Mouse (Mus musculus): ENCODE measurements around the gene Il17rd. TPM values are rescaled to one million over a fixed set of nuclear protein-coding genes. Genes with fewer than 3 reads are reported as not detected.

Gene Il17rd
- not detected in 2 replicates for total RNA-seq (2014; fragmentation: Nextera tagmentation)
- not detected in 2 replicates for total RNA-seq (2017)

- peak; percentile 67 for ATAC-seq (replicated peaks; ENCODE audit: poor library complexity, severe bottlenecking)
These were observed at the start of gene Il17rd for GRCm38 (mm10) chr14:27038783-27039182. Il17rd (plus strand) TSS chr14:27038941.

- no peak for ATAC-seq (replicated peaks; ENCODE audit: poor library complexity, severe bottlenecking)
These were observed 47.1 kb upstream of the Il17rd start for GRCm38 (mm10) chr14:26991622-26992021.

DNA sequence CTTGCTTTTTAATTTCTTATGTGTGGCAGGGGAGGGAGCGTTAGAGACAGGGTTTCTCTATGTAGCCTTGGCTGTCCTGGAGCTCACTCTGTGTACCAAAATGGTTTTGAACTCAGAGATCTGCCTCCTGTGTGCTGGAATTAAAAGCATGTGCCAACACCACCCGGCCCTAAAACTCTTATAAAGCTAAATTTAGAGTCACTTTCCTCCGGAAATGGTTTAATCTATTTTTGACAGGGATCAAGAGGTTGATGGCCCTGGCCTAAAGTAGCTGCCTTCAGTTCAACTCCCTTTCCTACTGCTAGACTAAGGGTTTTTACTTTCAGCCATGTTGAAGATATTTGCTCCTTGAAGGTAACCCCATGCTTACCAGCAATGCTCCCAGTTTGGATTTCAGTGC lies 45.3 kb upstream of the Il17rd start:
- ATAC-seq (replicated peaks; ENCODE audit: poor library complexity, severe bottlenecking), result no peak

GRCm38 (mm10) chr14:26994211-26994741 lies 44.5 kb upstream of the Il17rd start, which contains the start of gene Hesx1:
Hesx1 (plus strand) TSS chr14:26994416.
- ATAC-seq (replicated peaks; ENCODE audit: poor library complexity, severe bottlenecking), result peak; percentile 96

GRCm38 (mm10) chr14:26996257-26996656 lies 42.5 kb upstream of the Il17rd start:
- ATAC-seq (replicated peaks; ENCODE audit: poor library complexity, severe bottlenecking), result no peak

DNA sequence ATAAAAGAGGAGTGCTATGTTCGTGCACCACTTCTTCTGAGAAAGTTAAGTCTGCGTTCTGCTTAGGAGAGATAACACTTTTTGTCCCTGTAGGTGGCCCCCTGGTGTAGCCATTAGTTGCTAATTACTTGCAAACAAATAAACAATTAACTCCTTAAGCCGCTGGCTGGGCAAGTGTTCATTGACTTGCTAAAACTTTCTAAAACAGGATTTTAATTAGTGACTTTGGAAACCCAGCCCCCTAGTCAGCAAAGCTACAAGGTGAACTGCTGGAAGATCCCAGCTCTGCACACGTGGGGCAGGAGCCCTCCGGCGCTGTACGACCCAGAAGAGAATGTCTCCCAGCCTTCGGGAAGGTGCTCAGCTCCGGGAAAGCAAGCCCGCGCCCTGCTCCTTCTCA lies 38.4 kb upstream of the Il17rd start:
- no peak for ATAC-seq (replicated peaks; ENCODE audit: poor library complexity, severe bottlenecking)

GRCm38 (mm10) chr14:27004906-27005305 lies 33.8 kb upstream of the Il17rd start:
- no peak for ATAC-seq (replicated peaks; ENCODE audit: poor library complexity, severe bottlenecking)

DNA sequence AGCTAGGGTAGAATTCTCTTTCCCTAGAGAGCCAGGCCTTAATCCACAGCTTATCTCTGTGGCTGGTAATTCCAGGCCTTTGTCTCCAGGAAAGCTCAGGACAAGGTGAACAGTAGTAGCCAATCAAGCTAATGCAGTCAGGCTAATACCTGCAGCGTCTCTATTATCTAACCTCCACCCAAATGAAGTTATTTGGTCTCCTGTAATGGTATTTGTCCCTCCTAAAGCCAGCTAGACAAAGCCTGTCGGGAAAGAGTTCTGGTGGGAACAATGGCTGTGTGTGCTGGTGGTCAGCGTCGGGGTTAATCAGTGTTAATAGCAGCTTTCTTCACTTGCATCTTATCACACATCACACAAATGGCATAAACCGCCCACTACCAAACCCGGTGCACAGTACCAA lies 32.8 kb upstream of the Il17rd start:
- ATAC-seq (replicated peaks; ENCODE audit: poor library complexity, severe bottlenecking), result no peak

GRCm38 (mm10) chr14:27011561-27011960 lies 27.2 kb upstream of the Il17rd start:
- no peak for ATAC-seq (replicated peaks; ENCODE audit: poor library complexity, severe bottlenecking)

- no peak for ATAC-seq (replicated peaks; ENCODE audit: poor library complexity, severe bottlenecking)
These were observed 25.1 kb upstream of the Il17rd start for GRCm38 (mm10) chr14:27013658-27014057.

- ATAC-seq (replicated peaks; ENCODE audit: poor library complexity, severe bottlenecking), result peak; percentile 40; the same call in 1 of the 2 replicates
These were observed 20.8 kb upstream of the Il17rd start for GRCm38 (mm10) chr14:27017936-27018335.

- ATAC-seq (replicated peaks; ENCODE audit: poor library complexity, severe bottlenecking), result no peak
These were observed 18.9 kb upstream of the Il17rd start for GRCm38 (mm10) chr14:27019850-27020249.

GRCm38 (mm10) chr14:27022876-27023275 lies 15.9 kb upstream of the Il17rd start:
- ATAC-seq (replicated peaks; ENCODE audit: poor library complexity, severe bottlenecking), result peak; percentile 76

DNA sequence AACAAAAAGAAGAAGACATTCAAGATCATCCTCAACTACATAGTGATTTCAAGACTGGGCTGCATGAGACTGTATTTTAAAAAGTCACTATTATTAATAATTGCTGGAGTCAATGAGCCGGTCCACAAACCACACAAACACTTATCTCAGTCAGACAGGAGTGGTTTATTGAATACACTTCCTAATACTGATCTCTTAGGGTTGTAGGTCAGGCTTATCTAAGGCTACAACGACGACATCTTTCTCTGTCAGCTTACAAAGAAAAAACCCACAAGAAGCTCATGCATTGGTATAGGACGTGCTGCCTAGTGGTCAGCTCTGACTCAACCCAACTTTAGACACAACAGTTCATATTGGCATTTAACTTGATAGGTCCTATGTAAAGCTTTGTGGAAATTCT lies 14.1 kb upstream of the Il17rd start:
- no peak for ATAC-seq (replicated peaks; ENCODE audit: poor library complexity, severe bottlenecking)

DNA sequence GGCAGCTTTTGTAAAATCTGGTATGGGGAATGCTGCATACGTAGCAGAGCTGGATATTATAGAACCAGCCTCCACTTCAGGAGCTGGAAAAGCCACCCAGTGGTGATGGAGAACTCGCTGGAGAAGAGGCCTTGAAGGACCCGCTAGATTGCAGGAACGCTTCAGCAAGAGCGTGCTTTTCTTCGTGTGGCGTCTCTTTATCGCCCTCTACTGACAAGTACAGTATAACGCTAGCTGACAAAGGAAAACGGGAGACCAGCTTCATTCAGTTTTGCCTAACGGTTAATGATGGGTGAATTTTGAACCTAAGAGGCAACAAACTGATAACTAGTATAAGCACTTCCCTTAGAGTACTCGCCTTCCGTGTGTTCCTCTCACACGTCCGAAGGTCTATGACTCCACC lies 9.0 kb upstream of the Il17rd start:
- peak; percentile 82 for ATAC-seq (replicated peaks; ENCODE audit: poor library complexity, severe bottlenecking)

DNA sequence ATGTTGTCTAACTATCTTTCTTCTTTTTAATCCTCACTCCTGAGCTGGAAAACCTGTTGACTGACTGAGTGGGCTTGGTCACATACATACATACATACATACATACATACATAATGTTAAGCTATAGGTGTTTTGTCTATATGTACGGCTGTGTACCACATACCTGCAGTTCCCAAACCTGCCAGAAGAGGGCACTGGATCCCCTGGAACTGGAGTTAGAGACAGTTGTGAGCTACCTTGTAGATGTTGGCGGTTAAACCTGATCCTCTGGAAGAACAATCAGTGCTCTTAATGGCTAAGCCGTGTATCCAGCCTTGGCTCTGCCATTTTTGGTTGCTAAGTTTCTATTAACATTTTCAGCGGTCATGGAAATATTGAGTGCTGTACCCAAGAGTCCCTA lies 7.6 kb upstream of the Il17rd start:
- ATAC-seq (replicated peaks; ENCODE audit: poor library complexity, severe bottlenecking), result peak; percentile 70

- no peak for ATAC-seq (replicated peaks; ENCODE audit: poor library complexity, severe bottlenecking)
These were observed 1.2 kb upstream of the Il17rd start for GRCm38 (mm10) chr14:27037513-27037912.

- no peak for ATAC-seq (replicated peaks; ENCODE audit: poor library complexity, severe bottlenecking)
These were observed 824 bp downstream of the Il17rd start for GRCm38 (mm10) chr14:27039281-27040248.

GRCm38 (mm10) chr14:27040451-27040850 lies 1.7 kb downstream of the Il17rd start:
- no peak for ATAC-seq (replicated peaks; ENCODE audit: poor library complexity, severe bottlenecking)

GRCm38 (mm10) chr14:27042280-27042983 lies 3.7 kb downstream of the Il17rd start:
- ATAC-seq (replicated peaks; ENCODE audit: poor library complexity, severe bottlenecking), result peak; percentile 79

DNA sequence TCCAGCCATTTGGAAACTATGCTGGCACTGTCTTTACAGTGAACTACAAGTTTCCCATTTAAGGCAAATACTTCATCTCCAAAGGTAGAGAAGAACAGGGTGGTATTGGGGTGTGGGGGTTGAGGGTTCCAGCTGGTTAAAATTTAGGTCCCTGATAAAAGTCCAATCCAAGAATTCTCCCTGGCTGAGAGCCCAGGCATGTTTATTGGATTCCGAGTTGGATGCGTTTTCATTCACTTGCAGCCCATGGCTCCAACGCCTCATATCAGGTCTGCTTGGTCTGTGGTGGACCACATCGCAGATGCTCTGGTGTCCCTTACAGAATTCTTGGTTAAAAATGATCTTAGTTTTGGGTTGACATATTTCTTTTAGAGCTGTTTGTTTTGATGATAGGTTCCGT lies 4.7 kb downstream of the Il17rd start:
- ATAC-seq (replicated peaks; ENCODE audit: poor library complexity, severe bottlenecking), result no peak
